Mouse (Mus musculus): ENCODE data around the gene Sap30bp. TPM values are rescaled to one million over a fixed set of nuclear protein-coding genes. Genes with fewer than 3 reads are reported as not detected.

The Sap30bp gene
- total and polyA plus RNA-seq, 3 experiments, result 72.2 to 275 (median 167) TPM

- H3K4me3 ChIP-seq (replicated peaks in 1 of 3; ENCODE audit: low read depth in 2 of 3, low read length in 2 of 3, poor library complexity in 1 of 3), result no peak overlapping the region
- dilution Hi-C loops (cut with MboI; ENCODE audit: extremely low pct_ligation_motif_present, extremely low pct_unique_long_range_greater_than_20kb, low sequenced_read_pairs) (no loop called here), in situ Hi-C loops (cut with MboI; ENCODE audit: low pct_ligation_motif_present, low pct_unique_long_range_greater_than_20kb, low sequenced_read_pairs) (loop anchor here (25.0 kb wide), 1 partner anchor 392 kb away; the partner anchor contains the start of genes Gga3, Mif4gd and Mrps7)
- no peak overlapping the region for H3K4me2 ChIP-seq (ENCODE audit: insufficient read depth, low read depth, poor library complexity, severe bottlenecking)
- TF ChIP-seq ELF1 (IDR thresholded peaks at IDR 0.05; ENCODE audit: low read depth, low read length), result no peak
- no peak for TF ChIP-seq USF2 (conservative IDR thresholded peaks at IDR 0.05; ENCODE audit: low read depth, low read length)
- no peak for TF ChIP-seq BHLHE40 (IDR thresholded peaks at IDR 0.05; ENCODE audit: low read depth, low read length)
- no peak for TF ChIP-seq ZC3H11A (IDR thresholded peaks at IDR 0.05; ENCODE audit: low read depth, low read length)
- TF ChIP-seq MAZ (IDR thresholded peaks at IDR 0.05; ENCODE audit: low read depth, low read length), result no peak
- no peak for TF ChIP-seq NRF1 (IDR thresholded peaks at IDR 0.05; ENCODE audit: low read depth, low read length)
- no peak for TF ChIP-seq SMC3 (IDR thresholded peaks at IDR 0.05; ENCODE audit: low read depth, low read length)
- no peak for TF ChIP-seq ZKSCAN1 (IDR thresholded peaks at IDR 0.05; ENCODE audit: borderline replicate concordance, low read depth, low read length)
- no peak for TF ChIP-seq ZMIZ1 (IDR thresholded peaks at IDR 0.05; ENCODE audit: low read depth, low read length)
- no peaks in the 10 kb centered on the region for H3K79me2 ChIP-seq (replicated peaks; ENCODE audit: control insufficient read depth, extremely low read depth, insufficient read depth, poor library complexity, severe bottlenecking)
- no peak for DNase-seq (ENCODE audit: extremely low read depth)
- H3K27me3 ChIP-seq (replicated peaks), result peaks cover 2% of the 10 kb centered on the region
- no peak overlapping the region for H3K27ac ChIP-seq (ENCODE audit: insufficient read depth, low read depth)
- no peak overlapping the region for H3K9ac ChIP-seq (ENCODE audit: insufficient read depth, low read depth)
- H3K36me3 ChIP-seq (replicated peaks in 1 of 2; ENCODE audit: control insufficient read depth in 1 of 2, insufficient read depth in 1 of 2, low read length in 1 of 2), result peaks cover 30 to 46% of the 10 kb centered on the region in 2 experiments
- H3K4me1 ChIP-seq (ENCODE audit: control insufficient read depth in 1 of 2, insufficient read depth in 2 of 2), result peaks cover 14 to 32% of the 10 kb centered on the region in 2 experiments
- H3K9me3 ChIP-seq (replicated peaks; ENCODE audit: low read length), result peaks cover 9% of the 10 kb centered on the region
Measured at GRCm38 (mm10) chr11:116004186-116004823, 71.2 kb downstream of the Sap30bp start.

DNA sequence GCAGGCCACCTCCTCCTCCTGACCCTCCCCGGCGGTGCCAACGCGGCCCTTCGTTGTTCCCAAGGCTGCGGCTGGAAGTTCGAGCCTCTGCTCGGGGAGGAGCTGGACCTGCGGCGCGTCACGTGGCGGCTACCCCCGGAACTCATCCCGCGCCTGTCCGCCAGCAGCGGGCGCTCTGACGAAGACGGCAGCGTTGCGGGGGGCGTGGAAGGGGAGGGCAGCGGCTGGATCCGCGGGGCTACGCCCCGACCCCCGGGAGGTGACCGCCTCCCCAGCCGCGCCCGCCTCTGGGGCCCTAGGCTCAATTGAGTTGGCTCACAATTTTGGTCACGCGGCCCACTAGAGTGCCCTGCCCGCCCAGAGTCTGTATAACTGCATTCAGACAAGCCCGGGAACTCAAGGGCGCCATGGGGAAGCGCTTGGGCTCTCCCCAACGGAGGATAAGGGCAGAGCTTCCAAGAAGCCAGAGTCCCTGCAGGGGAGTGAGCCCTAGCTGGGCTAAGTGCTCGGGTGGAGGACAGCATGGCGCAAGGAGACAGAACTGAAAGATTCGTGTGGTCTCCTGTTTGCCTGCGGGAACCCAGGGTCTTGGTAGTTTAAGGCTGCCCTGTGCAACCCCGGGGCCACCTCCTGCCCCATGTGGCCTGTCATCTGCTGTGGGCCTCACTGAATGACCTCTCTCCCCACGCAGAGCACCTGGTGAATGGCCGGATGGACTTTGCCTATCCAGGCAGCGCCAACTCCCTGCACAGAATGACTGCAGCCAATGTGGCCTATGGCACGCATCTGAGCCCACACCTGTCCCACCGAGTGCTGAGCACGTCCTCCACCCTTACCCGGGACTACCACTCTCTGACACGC lies 72.0 kb downstream of the Sap30bp start:
- H3K4me1 ChIP-seq (ENCODE audit: control insufficient read depth in 1 of 2, insufficient read depth in 2 of 2), result peaks cover 13 to 30% of the 10 kb centered on the region in 2 experiments
- H3K27ac ChIP-seq (ENCODE audit: insufficient read depth, low read depth), result no peak overlapping the region
- no peak for DNase-seq (ENCODE audit: extremely low read depth)
- H3K9ac ChIP-seq (ENCODE audit: insufficient read depth, low read depth), result no peak overlapping the region
- H3K4me2 ChIP-seq (ENCODE audit: insufficient read depth, low read depth, poor library complexity, severe bottlenecking), result no peak overlapping the region
- no peaks in the 10 kb centered on the region for H3K79me2 ChIP-seq (replicated peaks; ENCODE audit: control insufficient read depth, extremely low read depth, insufficient read depth, poor library complexity, severe bottlenecking)
- H3K27me3 ChIP-seq (replicated peaks), result peaks cover 2% of the 10 kb centered on the region
- dilution Hi-C loops (cut with MboI; ENCODE audit: extremely low pct_ligation_motif_present, extremely low pct_unique_long_range_greater_than_20kb, low sequenced_read_pairs) (no loop called here), in situ Hi-C loops (cut with MboI; ENCODE audit: low pct_ligation_motif_present, low pct_unique_long_range_greater_than_20kb, low sequenced_read_pairs) (loop anchor here (5.0 to 25.0 kb wide), 2 partner anchors 73 to 393 kb away; partner anchors contain the start of genes Gga3, Mif4gd, Mrps7 and Recql5)
- H3K9me3 ChIP-seq (replicated peaks; ENCODE audit: low read length), result peaks cover 9% of the 10 kb centered on the region
- no peak overlapping the region for H3K4me3 ChIP-seq (replicated peaks in 1 of 3; ENCODE audit: low read depth in 2 of 3, low read length in 2 of 3, poor library complexity in 1 of 3)
- peaks cover 37 to 53% of the 10 kb centered on the region in 2 experiments for H3K36me3 ChIP-seq (replicated peaks in 1 of 2; ENCODE audit: control insufficient read depth in 1 of 2, insufficient read depth in 1 of 2, low read length in 1 of 2)
- no peak for TF ChIP-seq NRF1 (IDR thresholded peaks at IDR 0.05; ENCODE audit: low read depth, low read length)
- peak; percentile 65 for TF ChIP-seq USF1 (IDR thresholded peaks at IDR 0.05; ENCODE audit: low read depth, low read length)
- TF ChIP-seq PAX5 (IDR thresholded peaks at IDR 0.05; ENCODE audit: low read length), result no peak
- no peak for TF ChIP-seq E2F4 (IDR thresholded peaks at IDR 0.05; ENCODE audit: insufficient replicate concordance, low read depth, low read length)
- TF ChIP-seq SMC3 (IDR thresholded peaks at IDR 0.05; ENCODE audit: low read depth, low read length), result no peak
- TF ChIP-seq USF2 (conservative IDR thresholded peaks at IDR 0.05; ENCODE audit: low read depth, low read length), result no peak; the same call in 1 of the 2 replicates
- no peak for TF ChIP-seq MAFK (IDR thresholded peaks at IDR 0.05; ENCODE audit: insufficient replicate concordance, low read length)
- TF ChIP-seq CHD2 (IDR thresholded peaks at IDR 0.05; ENCODE audit: low read length), result peak; percentile 16; the same call in 1 of the 2 replicates
- no peak for TF ChIP-seq SIN3A (IDR thresholded peaks at IDR 0.05; ENCODE audit: low read length)
- peak; percentile 21; the same call in 1 of the 2 replicates for TF ChIP-seq POLR2A (IDR thresholded peaks at IDR 0.05; ENCODE audit: low read depth, low read length)
- TF ChIP-seq UBTF (IDR thresholded peaks at IDR 0.05; ENCODE audit: low read depth, low read length), result no peak
- no peak for TF ChIP-seq HCFC1 (IDR thresholded peaks at IDR 0.05; ENCODE audit: low read depth, low read length)
- TF ChIP-seq JUND (conservative IDR thresholded peaks at IDR 0.05; ENCODE audit: low read depth, low read length), result no peak
- no peak for TF ChIP-seq RAD21 (IDR thresholded peaks at IDR 0.05; ENCODE audit: low read depth, low read length)
- no peak for TF ChIP-seq GABPA (IDR thresholded peaks at IDR 0.05; ENCODE audit: insufficient replicate concordance, low read depth, low read length)
- no peak for TF ChIP-seq ZC3H11A (IDR thresholded peaks at IDR 0.05; ENCODE audit: low read depth, low read length)
- no peak for TF ChIP-seq IRF4 (IDR thresholded peaks at IDR 0.05; ENCODE audit: low read depth, low read length)
- no peak for TF ChIP-seq TCF12 (IDR thresholded peaks at IDR 0.05; ENCODE audit: low read depth, low read length)
- TF ChIP-seq KAT2A (IDR thresholded peaks at IDR 0.05; ENCODE audit: insufficient replicate concordance, low read length), result no peak
- no peak for TF ChIP-seq ZKSCAN1 (IDR thresholded peaks at IDR 0.05; ENCODE audit: borderline replicate concordance, low read depth, low read length)
- no peak for TF ChIP-seq MEF2A (IDR thresholded peaks at IDR 0.05; ENCODE audit: borderline replicate concordance, low read depth, low read length)
- no peak for TF ChIP-seq TBP (conservative IDR thresholded peaks at IDR 0.05; ENCODE audit: low read depth, low read length)
- peak in 1 of 2 experiments; percentile 35; a peak in 2 of 4 replicates for TF ChIP-seq CTCF (conservative IDR thresholded peaks at IDR 0.05 in 1 of 2, IDR thresholded peaks at IDR 0.05 in 1 of 2; ENCODE audit: low read depth in 2 of 2, low read length in 2 of 2)
- no peak for TF ChIP-seq ZNF384 (IDR thresholded peaks at IDR 0.05; ENCODE audit: low read depth, low read length)
- no peak for TF ChIP-seq NELFE (IDR thresholded peaks at IDR 0.05; ENCODE audit: low read depth, low read length)
